ENCODE assay signal across 25 mouse cellular contexts in genomic region chr3:34384965-34385505, GRCm38 (mm10).
DNase-seq lines count a peak whose midpoint lies in the region; ATAC-seq and TF ChIP-seq lines count a peak whose summit lies in the region.
"Had no signal": no experiment of that assay in that cellular context is flagged by ENCODE, and none has a peak within 500 bp of the region (broad histone marks: within the 10 kb centered on the region; RNA-seq: fewer than 3 reads in every experiment).

No protein-coding gene starts in this region.

- no peak overlapping the region for H3K4me3 ChIP-seq in forebrain, embryonic 16.5 days (replicated peaks; ENCODE audit: low read length)
- H3K4me3 ChIP-seq in forebrain, embryonic 11.5 days (ENCODE audit: low read depth, low read length): no peak overlapping the region
- no peak overlapping the region for H3K4me3 ChIP-seq in midbrain, embryonic 12.5 days
- H3K4me3 ChIP-seq in midbrain, embryonic 14.5 days (replicated peaks; ENCODE audit: low read depth, low read length): no peak overlapping the region
- no peak overlapping the region for H3K4me3 ChIP-seq in midbrain, embryonic 16.5 days (ENCODE audit: low read depth, low read length)
- H3K4me3 ChIP-seq: embryonic facial prominence, embryonic 15.5 days; heart, embryonic 12.5 days; limb, embryonic 12.5 days; liver, embryonic 12.5 days had no signal

- no peak overlapping the region for H3K27ac ChIP-seq in forebrain, embryonic 16.5 days (ENCODE audit: low read length)
- H3K27ac ChIP-seq in forebrain, embryonic 11.5 days (ENCODE audit: low read depth, low read length): no peak overlapping the region
- H3K27ac ChIP-seq in midbrain, embryonic 12.5 days (replicated peaks): no peak overlapping the region
- no peak overlapping the region for H3K27ac ChIP-seq in midbrain, embryonic 14.5 days (replicated peaks; ENCODE audit: low read depth, low read length)
- H3K27ac ChIP-seq in midbrain, embryonic 16.5 days (ENCODE audit: low read length): no peak overlapping the region
- H3K27ac ChIP-seq: embryonic facial prominence, embryonic 15.5 days; limb, embryonic 12.5 days; liver, embryonic 12.5 days had no signal

- no peak for TF ChIP-seq POLR2A in brain, embryonic 14.5 days (IDR thresholded peaks at IDR 0.05; ENCODE audit: borderline replicate concordance, extremely low read depth, insufficient read depth, insufficient read length, poor library complexity, severe bottlenecking)

- no peak for DNase-seq in forebrain, embryonic 11.5 days (ENCODE audit: low spot score)
- DNase-seq in midbrain, embryonic 14.5 days: no peak
- peak; percentile 43 for DNase-seq in brain, embryonic 14.5 days (ENCODE audit: low read depth)
- no peak for DNase-seq in heart, postnatal 10 days
- DNase-seq: adrenal gland, adult 8-10 months; B cell, adult 2 months; cerebellum, adult 18-20 months; cerebellum, postnatal 36 days; gastrocnemius, postnatal 10 days; heart, postnatal 14 days; kidney, postnatal 25 days; lung, adult 18-20 months; lung, postnatal 10 days; thymus, postnatal 14 days had no signal

- WGBS in forebrain, embryonic 16.5 days: 68% methylated on average over 12 of the region's 12 CpGs
- WGBS in forebrain, embryonic 11.5 days: 75% methylated on average over 12 of the region's 12 CpGs
- 57% methylated on average over 12 of the region's 12 CpGs for WGBS in midbrain, embryonic 12.5 days
- 56% methylated on average over 12 of the region's 12 CpGs for WGBS in midbrain, embryonic 14.5 days
- WGBS in midbrain, embryonic 16.5 days: 52% methylated on average over 12 of the region's 12 CpGs

- H3K9ac ChIP-seq in forebrain, embryonic 16.5 days (replicated peaks; ENCODE audit: low read depth, low read length): no peak overlapping the region
- H3K9ac ChIP-seq in forebrain, embryonic 11.5 days (ENCODE audit: low read length): no peak overlapping the region
- no peak overlapping the region for H3K9ac ChIP-seq in midbrain, embryonic 12.5 days (replicated peaks)
- no peak overlapping the region for H3K9ac ChIP-seq in midbrain, embryonic 14.5 days (replicated peaks; ENCODE audit: low read length)
- no peak overlapping the region for H3K9ac ChIP-seq in midbrain, embryonic 16.5 days (ENCODE audit: low read depth, low read length)
- H3K9ac ChIP-seq: embryonic facial prominence, embryonic 15.5 days; heart, embryonic 12.5 days; limb, embryonic 12.5 days; liver, embryonic 12.5 days had no signal

- peak; percentile 54; the same call in 1 of the 2 replicates for ATAC-seq in forebrain, embryonic 16.5 days
- ATAC-seq in forebrain, embryonic 11.5 days (replicated peaks; ENCODE audit: low FRiP score): no peak
- peak; percentile 58; the same call in 1 of the 2 replicates for ATAC-seq in midbrain, embryonic 12.5 days (ENCODE audit: low FRiP score, low read depth)
- ATAC-seq in midbrain, embryonic 14.5 days (ENCODE audit: low FRiP score, low TSS enrichment): no peak
- 0 out of 2 replicates have a peak, but pooled peaks have one; percentile 45 for ATAC-seq in midbrain, embryonic 16.5 days
- ATAC-seq: activated CD4-positive, CD25-positive, alpha-beta regulatory T cell, adult 4 months; intestine, postnatal 0 days; liver, embryonic 12.5 days had no signal

- peaks cover 4% of the 10 kb centered on the region; the same call in 1 of the 2 replicates for H3K4me1 ChIP-seq in forebrain, embryonic 16.5 days (replicated peaks; ENCODE audit: control insufficient read depth, insufficient read depth, low read length)
- H3K4me1 ChIP-seq in forebrain, embryonic 11.5 days (replicated peaks; ENCODE audit: control insufficient read depth, insufficient read depth, low read length): no peaks in the 10 kb centered on the region
- 0 out of 2 replicates have a peak, but pooled peaks cover 3% of the 10 kb centered on the region for H3K4me1 ChIP-seq in midbrain, embryonic 12.5 days
- H3K4me1 ChIP-seq in midbrain, embryonic 14.5 days (ENCODE audit: control insufficient read depth, insufficient read depth, low read length): no peaks in the 10 kb centered on the region
- no peaks in the 10 kb centered on the region for H3K4me1 ChIP-seq in midbrain, embryonic 16.5 days (ENCODE audit: control insufficient read depth, insufficient read depth, low read length)
- H3K4me1 ChIP-seq: embryonic facial prominence, embryonic 15.5 days; heart, embryonic 12.5 days; limb, embryonic 12.5 days; liver, embryonic 12.5 days had no signal

- no peaks in the 10 kb centered on the region for H3K9me3 ChIP-seq in forebrain, embryonic 16.5 days (ENCODE audit: control insufficient read depth, low read length)
- no peaks in the 10 kb centered on the region for H3K9me3 ChIP-seq in forebrain, embryonic 11.5 days (ENCODE audit: control insufficient read depth, low read length)
- no peaks in the 10 kb centered on the region for H3K9me3 ChIP-seq in midbrain, embryonic 12.5 days
- H3K9me3 ChIP-seq in midbrain, embryonic 14.5 days (ENCODE audit: control insufficient read depth, low read length): no peaks in the 10 kb centered on the region
- no peaks in the 10 kb centered on the region for H3K9me3 ChIP-seq in midbrain, embryonic 16.5 days (replicated peaks; ENCODE audit: control insufficient read depth, low read length, poor library complexity, severe bottlenecking)
- H3K9me3 ChIP-seq: embryonic facial prominence, embryonic 15.5 days; G1E; heart, embryonic 12.5 days; limb, embryonic 12.5 days; liver, embryonic 12.5 days had no signal

- no peaks in the 10 kb centered on the region for H3K27me3 ChIP-seq in forebrain, embryonic 16.5 days (replicated peaks; ENCODE audit: control insufficient read depth, insufficient read depth, low read length)
- no peaks in the 10 kb centered on the region for H3K27me3 ChIP-seq in forebrain, embryonic 11.5 days (ENCODE audit: control insufficient read depth, insufficient read depth, low read length)
- H3K27me3 ChIP-seq in midbrain, embryonic 12.5 days: no peaks in the 10 kb centered on the region
- H3K27me3 ChIP-seq in midbrain, embryonic 14.5 days (ENCODE audit: control insufficient read depth, insufficient read depth, low read length): no peaks in the 10 kb centered on the region
- H3K27me3 ChIP-seq in midbrain, embryonic 16.5 days (ENCODE audit: control insufficient read depth, insufficient read depth, low read depth, low read length): no peaks in the 10 kb centered on the region
- H3K27me3 ChIP-seq: CH12.LX; embryonic facial prominence, embryonic 15.5 days; heart, embryonic 12.5 days; limb, embryonic 12.5 days; liver, embryonic 12.5 days had no signal

- no peak overlapping the region for H3K4me2 ChIP-seq in forebrain, embryonic 16.5 days (ENCODE audit: low read length)
- no peak overlapping the region for H3K4me2 ChIP-seq in forebrain, embryonic 11.5 days (ENCODE audit: low read depth, low read length, severe bottlenecking)
- H3K4me2 ChIP-seq in midbrain, embryonic 12.5 days (replicated peaks): no peak overlapping the region
- H3K4me2 ChIP-seq in midbrain, embryonic 14.5 days (ENCODE audit: low read length): no peak overlapping the region
- H3K4me2 ChIP-seq in midbrain, embryonic 16.5 days (ENCODE audit: low read length): no peak overlapping the region
- H3K4me2 ChIP-seq: embryonic facial prominence, embryonic 15.5 days; heart, embryonic 12.5 days; limb, embryonic 12.5 days; liver, embryonic 12.5 days had no signal

- intact Hi-C loops in heart, postnatal 10 days (cut with DNase I): no loop called here

- H3K36me3 ChIP-seq in forebrain, embryonic 16.5 days (ENCODE audit: control insufficient read depth, insufficient read depth): no peaks in the 10 kb centered on the region
- H3K36me3 ChIP-seq in forebrain, embryonic 11.5 days (ENCODE audit: control insufficient read depth, insufficient read depth, low read length): no peaks in the 10 kb centered on the region
- H3K36me3 ChIP-seq in midbrain, embryonic 12.5 days: no peaks in the 10 kb centered on the region
- H3K36me3 ChIP-seq in midbrain, embryonic 14.5 days (ENCODE audit: control insufficient read depth, insufficient read depth, low read length): no peaks in the 10 kb centered on the region
- H3K36me3 ChIP-seq in midbrain, embryonic 16.5 days (ENCODE audit: control insufficient read depth, insufficient read depth, low read length): no peaks in the 10 kb centered on the region
- H3K36me3 ChIP-seq: embryonic facial prominence, embryonic 15.5 days; G1E; heart, embryonic 12.5 days; limb, embryonic 12.5 days; liver, embryonic 12.5 days had no signal

- TF ChIP-seq CTCF in brain, embryonic 14.5 days (IDR thresholded peaks at IDR 0.05; ENCODE audit: borderline replicate concordance, extremely low read depth, insufficient read depth, insufficient read length): no peak

Comparison
In these comparisons a context has a peak if more than half of its experiments do, and no peak if none do; other contexts are left out.
1. ATAC-seq: peak in forebrain, embryonic 16.5 days (single experiment), midbrain, embryonic 12.5 days (single experiment) and midbrain, embryonic 16.5 days (single experiment); none in forebrain, embryonic 11.5 days (single experiment) and midbrain, embryonic 14.5 days (single experiment).